Mouse (Mus musculus): ENCODE results near the gene Neurl1b. TPM values are rescaled to one million over a fixed set of nuclear protein-coding genes. Genes with fewer than 3 reads are reported as not detected.
A peak's percentile ranks its signal among the peaks of the same experiment; 100 is the strongest.

Gene Neurl1b
- polyA plus RNA-seq, 1 experiment from 2014 or later: 1.5 TPM

DNA sequence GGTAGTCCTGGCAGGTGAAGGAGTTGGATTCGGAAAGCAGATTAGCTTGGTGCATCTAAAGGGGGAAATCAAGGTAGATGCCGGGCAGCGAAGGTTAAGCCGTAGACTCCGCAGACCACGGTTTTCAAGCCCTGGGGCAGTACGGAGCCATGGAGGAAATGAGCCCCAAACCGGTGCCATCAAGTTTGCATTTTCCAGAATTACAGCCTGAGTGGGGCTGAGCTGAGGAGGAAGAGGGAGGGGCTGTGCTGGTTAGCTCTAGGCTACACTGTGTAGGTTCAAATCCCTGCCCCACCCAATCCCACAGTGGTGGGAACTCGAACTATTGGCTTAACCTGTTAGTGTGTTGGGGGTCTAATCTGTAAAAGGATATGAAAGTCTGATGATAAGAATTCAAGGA is 49.9 kb downstream of the Neurl1b start:
- Histone ChIP-seq H3K4me3 (ENCODE audit: low read depth, low read length) (no peak overlapping the region), H3K27me3 (replicated peaks; ENCODE audit: control insufficient read depth, insufficient read depth, low read length) (0 out of 2 replicates have a peak, but pooled peaks cover under 1% of the 10 kb centered on the region), H3K9ac (ENCODE audit: low read depth, low read length) (no peak overlapping the region), H3K9me3 (ENCODE audit: control insufficient read depth) (no peaks in the 10 kb centered on the region), H3K4me2 (replicated peaks; ENCODE audit: low read depth) (no peak overlapping the region), H3K27ac (ENCODE audit: low read depth, low read length) (peak overlapping the region; percentile 31; the same call in 1 of the 2 replicates), H3K4me1 (replicated peaks; ENCODE audit: control insufficient read depth, insufficient read depth, low read length) (no peaks in the 10 kb centered on the region), H3K36me3 (ENCODE audit: control insufficient read depth, insufficient read depth) (no peaks in the 10 kb centered on the region)
- WGBS: 77% methylated on average over 9 of the region's 9 CpGs
- no peak for ATAC-seq
- no peak for TF ChIP-seq CTCF (IDR thresholded peaks at IDR 0.05; ENCODE audit: low read depth)

DNA sequence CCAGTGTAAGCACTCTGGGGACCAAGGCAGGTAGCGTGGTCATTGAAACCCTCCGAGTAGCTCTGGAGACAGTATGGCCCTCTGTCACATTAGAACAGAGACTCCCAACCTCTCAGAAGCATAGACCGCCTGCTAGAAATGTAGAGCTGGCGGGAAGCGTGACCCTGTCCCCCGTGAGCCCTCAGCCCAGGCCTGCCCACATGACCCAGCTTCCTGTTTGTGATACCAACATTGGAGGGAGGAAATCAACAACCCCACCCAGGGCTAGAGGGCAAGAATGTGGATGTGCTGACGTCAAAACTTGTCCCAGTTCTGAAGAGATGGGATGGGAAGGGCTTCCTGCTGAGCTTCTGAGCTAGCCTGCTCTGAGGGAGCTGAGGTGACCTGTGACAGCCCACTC is 50.3 kb downstream of the Neurl1b start:
- no peak for ATAC-seq
- Histone ChIP-seq H3K27me3 (replicated peaks; ENCODE audit: control insufficient read depth, insufficient read depth, low read length) (no peaks in the 10 kb centered on the region), H3K9me3 (ENCODE audit: control insufficient read depth) (no peaks in the 10 kb centered on the region), H3K9ac (ENCODE audit: low read depth, low read length) (no peak overlapping the region), H3K4me3 (ENCODE audit: low read depth, low read length) (no peak overlapping the region), H3K27ac (ENCODE audit: low read depth, low read length) (no peak overlapping the region; the same call in 1 of the 2 replicates), H3K4me2 (replicated peaks; ENCODE audit: low read depth) (no peak overlapping the region), H3K4me1 (replicated peaks; ENCODE audit: control insufficient read depth, insufficient read depth, low read length) (no peaks in the 10 kb centered on the region), H3K36me3 (ENCODE audit: control insufficient read depth, insufficient read depth) (no peaks in the 10 kb centered on the region)
- WGBS: 62% methylated on average over 7 of the region's 7 CpGs
- TF ChIP-seq CTCF (IDR thresholded peaks at IDR 0.05; ENCODE audit: low read depth): no peak

- peak; percentile 90 for TF ChIP-seq CTCF (IDR thresholded peaks at IDR 0.05; ENCODE audit: low read depth)
- Histone ChIP-seq H3K9me3 (ENCODE audit: control insufficient read depth) (no peaks in the 10 kb centered on the region), H3K27me3 (replicated peaks; ENCODE audit: control insufficient read depth, insufficient read depth, low read length) (no peaks in the 10 kb centered on the region), H3K9ac (ENCODE audit: low read depth, low read length) (no peak overlapping the region), H3K4me1 (replicated peaks; ENCODE audit: control insufficient read depth, insufficient read depth, low read length) (no peaks in the 10 kb centered on the region), H3K4me3 (ENCODE audit: low read depth, low read length) (no peak overlapping the region), H3K4me2 (replicated peaks; ENCODE audit: low read depth) (no peak overlapping the region), H3K27ac (ENCODE audit: low read depth, low read length) (no peak overlapping the region), H3K36me3 (ENCODE audit: control insufficient read depth, insufficient read depth) (no peaks in the 10 kb centered on the region)
- WGBS: 13% methylated on average over 4 of the region's 4 CpGs
- peak; percentile 20; the same call in 1 of the 2 replicates for ATAC-seq
Observed at GRCm38 (mm10) chr17:26466741-26467150, 52.1 kb downstream of the Neurl1b start.

- H3K9ac ChIP-seq (ENCODE audit: low read depth, low read length): no peak overlapping the region
- no peaks in the 10 kb centered on the region for H3K4me1 ChIP-seq (replicated peaks; ENCODE audit: control insufficient read depth, insufficient read depth, low read length)
- no peak overlapping the region for H3K4me3 ChIP-seq (ENCODE audit: low read depth, low read length)
- no peaks in the 10 kb centered on the region for H3K27me3 ChIP-seq (replicated peaks; ENCODE audit: control insufficient read depth, insufficient read depth, low read length)
- TF ChIP-seq CTCF (IDR thresholded peaks at IDR 0.05; ENCODE audit: low read depth): no peak
- H3K27ac ChIP-seq (ENCODE audit: low read depth, low read length): no peak overlapping the region
- no peak overlapping the region for H3K4me2 ChIP-seq (replicated peaks; ENCODE audit: low read depth)
- 77% methylated on average over 4 of the region's 4 CpGs for WGBS
- no peak for ATAC-seq
- H3K9me3 ChIP-seq (ENCODE audit: control insufficient read depth): no peaks in the 10 kb centered on the region
- H3K36me3 ChIP-seq (ENCODE audit: control insufficient read depth, insufficient read depth): no peaks in the 10 kb centered on the region
Observed at GRCm38 (mm10) chr17:26467619-26468018, 53.0 kb downstream of the Neurl1b start.

DNA sequence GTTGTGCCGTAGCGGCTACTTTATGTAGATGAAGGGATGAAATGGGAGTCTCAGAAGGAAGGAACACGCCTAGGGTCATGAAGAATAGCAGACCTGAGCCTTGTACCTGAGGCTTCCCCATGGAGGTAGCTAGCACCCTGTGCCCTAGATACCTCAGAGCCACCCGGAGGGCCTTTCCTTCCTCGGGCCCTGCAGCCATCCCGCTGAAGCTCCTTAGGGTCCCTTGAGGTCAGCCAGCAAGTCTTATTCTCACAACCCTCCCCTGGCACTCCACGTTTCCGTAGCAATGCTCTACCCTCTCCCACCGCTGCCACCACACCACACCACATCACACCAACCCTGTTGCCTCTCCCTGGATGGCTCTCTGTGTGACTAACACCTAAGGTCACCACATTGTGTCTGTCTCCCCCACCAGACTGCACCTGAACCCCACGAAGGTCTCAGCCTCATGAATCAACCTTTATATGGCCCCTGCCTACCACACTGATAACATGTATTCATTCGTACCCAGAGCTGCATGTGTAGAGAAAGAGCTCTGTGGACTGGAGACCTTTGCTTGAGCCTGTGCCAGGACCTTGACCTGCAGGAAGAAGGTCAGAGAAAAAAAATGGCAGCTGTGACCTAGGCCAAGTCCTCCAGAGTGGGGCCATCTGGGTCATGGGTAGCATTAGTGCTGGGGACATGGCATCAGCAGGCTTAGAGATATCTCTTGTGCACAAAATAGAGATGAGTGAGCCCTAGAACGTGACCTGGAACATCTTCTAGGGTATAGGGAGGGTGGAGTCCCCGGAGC is 53.7 kb downstream of the Neurl1b start:
- Histone ChIP-seq H3K4me2 (replicated peaks; ENCODE audit: low read depth) (no peak overlapping the region), H3K4me1 (replicated peaks; ENCODE audit: control insufficient read depth, insufficient read depth, low read length) (no peaks in the 10 kb centered on the region), H3K4me3 (ENCODE audit: low read depth, low read length) (no peak overlapping the region), H3K9me3 (ENCODE audit: control insufficient read depth) (no peaks in the 10 kb centered on the region), H3K27ac (ENCODE audit: low read depth, low read length) (no peak overlapping the region), H3K27me3 (replicated peaks; ENCODE audit: control insufficient read depth, insufficient read depth, low read length) (no peaks in the 10 kb centered on the region), H3K36me3 (ENCODE audit: control insufficient read depth, insufficient read depth) (no peaks in the 10 kb centered on the region), H3K9ac (ENCODE audit: low read depth, low read length) (no peak overlapping the region)
- no peak for ATAC-seq
- 83% methylated on average over 13 of the region's 13 CpGs for WGBS
- no peak for TF ChIP-seq CTCF (IDR thresholded peaks at IDR 0.05; ENCODE audit: low read depth)

GRCm38 (mm10) chr17:26476871-26477270 is 62.2 kb downstream of the Neurl1b start:
- Histone ChIP-seq H3K27ac (ENCODE audit: low read depth, low read length) (no peak overlapping the region), H3K9ac (ENCODE audit: low read depth, low read length) (no peak overlapping the region), H3K4me3 (ENCODE audit: low read depth, low read length) (no peak overlapping the region), H3K4me2 (replicated peaks; ENCODE audit: low read depth) (no peak overlapping the region), H3K36me3 (ENCODE audit: control insufficient read depth, insufficient read depth) (no peaks in the 10 kb centered on the region), H3K4me1 (replicated peaks; ENCODE audit: control insufficient read depth, insufficient read depth, low read length) (no peaks in the 10 kb centered on the region), H3K27me3 (replicated peaks; ENCODE audit: control insufficient read depth, insufficient read depth, low read length) (no peaks in the 10 kb centered on the region), H3K9me3 (ENCODE audit: control insufficient read depth) (no peaks in the 10 kb centered on the region)
- ATAC-seq: no peak
- no peak for TF ChIP-seq CTCF (IDR thresholded peaks at IDR 0.05; ENCODE audit: low read depth)
- 53% methylated on average over 6 of the region's 6 CpGs for WGBS

Measured in intestine, postnatal 0 days (tissue).